Mouse (Mus musculus): ENCODE measurements around the gene Gm3336.

DNA sequence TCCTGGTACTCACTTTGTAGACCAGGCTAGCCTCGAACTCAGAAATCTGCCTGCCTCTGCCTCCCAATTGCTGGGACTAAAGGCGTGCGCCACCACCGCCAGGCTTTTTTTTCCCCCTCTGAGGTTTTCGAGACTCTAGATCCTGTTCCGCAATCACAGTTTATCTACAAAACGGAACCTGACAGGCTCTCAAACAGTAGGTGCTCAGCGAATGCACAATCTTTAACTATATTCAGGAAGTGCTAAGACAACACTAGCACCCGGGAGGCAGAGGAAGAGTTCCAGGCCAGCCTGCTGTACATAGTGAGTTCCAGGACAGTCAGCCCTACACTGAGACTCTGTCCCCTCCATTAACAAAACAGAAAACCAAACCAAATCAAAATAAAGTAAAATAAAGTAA lies 47.0 kb downstream of the Gm3336 start:
- TF ChIP-seq POLR2A (IDR thresholded peaks at IDR 0.05; ENCODE audit: low read depth, low read length) (no peak), CTCF (conservative IDR thresholded peaks at IDR 0.05; ENCODE audit: insufficient read depth, insufficient read length, low read depth, low read length) (no peak)
